Mouse (Mus musculus) v-Abl transformed pro-B cells (cell line): ENCODE results near the gene Gm42372.

Source experiments
- in situ Hi-C, 2 experiments: fragments of 400-800 bp; cut with MboI; formaldehyde crosslinking; loops; one replicate each; pipeline ENCODE4 v1.15.1; 2025; ENCODE audit not compliant: unreplicated experiment in 2 of 2

The Gm42372 gene

DNA sequence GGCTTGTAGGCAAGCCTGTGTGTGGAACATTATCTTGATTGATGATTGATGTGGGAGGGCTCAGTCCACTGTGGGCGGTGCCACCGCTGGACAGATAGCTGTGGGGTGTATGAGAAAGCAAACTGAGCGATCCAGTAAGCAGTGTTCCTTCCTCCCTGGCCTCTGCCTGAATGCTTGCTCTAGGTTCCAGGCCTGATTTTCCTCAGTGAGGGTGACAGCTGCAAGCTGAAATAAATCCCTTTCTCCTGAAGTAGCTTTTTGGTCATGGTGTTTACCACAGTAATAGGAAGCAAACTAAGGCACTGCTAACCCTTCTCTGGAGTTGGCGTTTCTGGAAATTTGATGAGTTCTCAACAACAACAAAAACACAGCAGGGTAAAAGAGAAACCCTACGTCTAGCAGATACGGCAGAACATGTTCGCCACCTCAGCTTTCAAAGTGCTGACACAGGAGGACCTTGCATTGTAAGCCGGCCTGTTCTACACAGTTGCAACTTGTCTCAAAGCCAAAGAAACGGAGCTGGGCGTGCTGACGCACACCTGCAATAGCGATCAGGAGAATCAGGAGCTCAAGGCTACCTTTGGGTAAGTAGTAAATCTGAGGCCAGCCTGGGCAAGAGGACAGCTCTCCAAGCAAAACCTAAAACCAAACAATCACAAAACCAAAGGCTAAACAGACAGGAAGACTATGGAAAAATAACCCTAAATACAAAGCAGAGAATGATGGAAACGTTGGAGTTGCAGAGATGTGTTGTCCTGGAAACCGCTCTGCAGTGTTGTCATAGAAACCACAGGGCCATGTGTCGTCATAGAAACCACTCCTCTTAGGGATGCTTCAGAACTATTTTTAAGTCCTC, 26.2 kb upstream of the Gm42372 start:
- in situ Hi-C loops, result loop anchor here in 1 of 2 experiments (25.0 kb wide), 1 partner anchor 1731 kb away; the partner anchor contains the start of gene Psg20

GRCm38 (mm10) chr7:16959539-16960187, 23.2 kb upstream of the Gm42372 start, which contains the start of gene Pnmal1:
TSS of gene Pnmal1 (plus strand) at chr7:16959679.
- in situ Hi-C loops, result loop anchor here in 1 of 2 experiments (25.0 kb wide), 1 partner anchor 1728 kb away; the partner anchor contains the start of gene Psg20

DNA sequence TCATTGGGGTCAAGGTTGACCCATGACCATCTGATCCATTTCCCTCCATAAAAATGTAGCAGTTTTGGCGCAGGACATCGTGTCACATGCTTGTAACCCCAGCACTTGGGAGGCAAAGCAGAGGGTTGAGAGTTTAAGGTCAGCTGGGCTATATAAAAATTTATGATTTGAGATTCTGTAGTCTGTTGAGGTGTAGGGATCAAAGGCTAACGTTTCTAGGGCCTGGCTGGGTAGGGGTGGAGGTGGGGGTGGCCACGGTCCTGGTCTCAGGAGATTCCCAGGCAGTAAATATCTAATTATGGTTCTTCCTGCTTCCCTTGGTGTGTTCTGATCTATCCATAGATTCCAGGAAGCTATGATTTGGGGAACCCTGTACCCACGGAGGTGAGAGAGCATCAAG, 21.2 kb upstream of the Gm42372 start:
- in situ Hi-C loops, result loop anchor here in 1 of 2 experiments (25.0 kb wide), 1 partner anchor 1726 kb away; the partner anchor contains the start of gene Psg20

- in situ Hi-C loops, result loop anchor here in 1 of 2 experiments (25.0 kb wide), 1 partner anchor 1719 kb away; the partner anchor contains the start of gene Psg20
Measured at GRCm38 (mm10) chr7:16968414-16968813, 14.5 kb upstream of the Gm42372 start.

GRCm38 (mm10) chr7:16971160-16971559, 11.7 kb upstream of the Gm42372 start:
- in situ Hi-C loops, result loop anchor here in 1 of 2 experiments (25.0 kb wide), 1 partner anchor 1716 kb away; the partner anchor contains the start of gene Psg20

GRCm38 (mm10) chr7:16974018-16974417, 8.9 kb upstream of the Gm42372 start:
- in situ Hi-C loops, result loop anchor here in 1 of 2 experiments (25.0 kb wide), 1 partner anchor 1713 kb away; the partner anchor contains the start of gene Psg20

- in situ Hi-C loops, result no loop called here
Measured at GRCm38 (mm10) chr7:16976298-16976697, 6.6 kb upstream of the Gm42372 start.

DNA sequence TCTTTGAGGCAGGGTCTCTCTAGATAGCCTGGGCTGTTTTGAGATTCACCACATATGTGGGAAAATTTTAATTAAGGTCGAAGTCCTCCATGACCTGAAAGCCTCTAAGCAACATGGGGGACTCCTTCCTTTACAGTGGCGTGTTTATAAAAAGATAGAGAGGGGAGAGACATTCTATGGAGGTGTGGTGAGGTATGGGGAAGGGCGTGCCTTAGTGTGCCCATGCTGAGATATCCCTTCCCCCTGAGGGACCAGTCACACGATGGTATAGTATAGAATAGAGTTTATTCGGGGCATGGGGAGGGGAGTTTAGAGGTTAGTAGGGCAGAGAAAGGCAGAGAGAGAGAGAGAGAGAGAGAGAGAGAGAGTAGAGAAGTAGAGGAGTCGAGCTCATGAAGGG, 4.7 kb upstream of the Gm42372 start:
- in situ Hi-C loops, result no loop called here

GRCm38 (mm10) chr7:16978593-16978992, 4.3 kb upstream of the Gm42372 start:
- in situ Hi-C loops, result no loop called here

- in situ Hi-C loops, result no loop called here
Measured at GRCm38 (mm10) chr7:16980348-16980747, 2.5 kb upstream of the Gm42372 start.

- in situ Hi-C loops, result no loop called here
Measured at GRCm38 (mm10) chr7:16987541-16988149, 4.8 kb downstream of the Gm42372 start.

DNA sequence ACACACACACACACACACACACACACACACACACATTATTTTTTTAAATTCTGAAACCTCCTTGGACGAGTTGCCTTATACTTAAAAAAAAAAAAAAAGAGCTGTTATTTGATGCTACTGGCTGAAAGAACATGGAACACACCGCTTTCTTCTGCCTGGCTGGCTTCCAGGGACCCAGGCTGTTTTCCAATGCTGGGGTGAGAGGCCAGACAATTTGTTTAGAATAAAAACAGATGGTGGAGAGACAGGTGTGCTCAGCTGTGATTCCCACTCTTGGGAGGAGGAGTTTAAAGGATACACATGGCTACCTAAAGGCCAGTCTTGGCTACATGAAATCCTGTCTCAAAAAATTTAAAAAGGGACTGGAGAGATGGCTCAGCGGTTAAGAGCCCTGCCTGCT, 5.5 kb downstream of the Gm42372 start:
- in situ Hi-C loops, result no loop called here

DNA sequence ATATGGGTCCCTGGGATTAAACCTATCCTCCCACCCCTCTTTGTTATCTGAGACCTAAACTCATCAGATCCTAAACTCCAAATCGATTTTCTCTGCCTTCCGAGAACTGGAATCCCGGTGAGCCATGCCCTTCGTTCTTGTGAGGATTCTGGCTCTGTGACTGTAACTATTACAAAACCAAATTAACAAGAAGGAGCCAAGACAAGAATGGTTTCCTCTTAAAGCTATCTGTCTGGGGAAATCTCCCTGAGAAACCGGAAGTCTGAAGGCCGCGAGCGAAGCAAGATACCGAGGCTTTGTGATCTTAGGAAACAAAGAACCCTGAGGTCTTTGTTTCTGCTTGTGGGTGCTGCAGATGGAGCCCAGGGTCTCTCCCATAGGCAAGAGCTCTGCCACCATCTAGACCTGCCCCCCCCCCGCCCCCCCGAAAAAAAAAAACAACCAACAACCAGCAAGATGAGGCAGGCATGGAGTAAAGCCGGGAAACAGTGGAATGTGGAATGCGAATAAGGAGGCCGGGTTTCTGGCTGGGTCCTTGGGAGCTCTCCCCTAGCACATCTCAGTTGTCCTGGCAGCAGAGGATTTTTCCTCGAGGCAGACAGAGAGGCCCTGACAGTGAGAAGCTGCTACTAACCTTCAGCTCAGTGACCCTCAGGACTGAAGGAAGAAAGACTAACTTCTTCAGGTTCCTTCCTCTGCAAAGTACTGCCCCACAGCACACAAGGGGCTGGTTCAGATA, 7.3 kb downstream of the Gm42372 start:
- in situ Hi-C loops, result loop anchor here in 1 of 2 experiments (10.0 kb wide), 1 partner anchor 55 kb away; no protein-coding TSS in a partner anchor

- in situ Hi-C loops, result loop anchor here in 1 of 2 experiments (10.0 kb wide), 1 partner anchor 57 kb away; no protein-coding TSS in a partner anchor
Measured at GRCm38 (mm10) chr7:16991681-16992450, 9.0 kb downstream of the Gm42372 start.

DNA sequence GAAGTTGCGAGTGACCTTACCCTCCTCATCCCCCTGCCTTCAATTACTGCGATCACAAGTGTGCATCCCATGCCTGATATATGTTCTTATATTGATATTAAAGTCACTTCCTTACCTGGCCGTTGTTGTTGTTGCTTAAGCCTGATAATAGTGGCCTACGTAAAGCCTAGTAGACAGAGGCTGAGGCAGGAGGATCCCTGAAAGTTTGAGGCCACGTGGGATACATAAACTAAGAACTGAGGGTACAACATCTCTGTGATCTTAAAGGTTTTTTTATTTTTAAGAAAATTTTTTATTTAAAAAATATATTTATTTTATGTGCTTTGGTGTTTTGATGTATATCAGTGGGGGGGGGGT, 9.5 kb downstream of the Gm42372 start, which contains the start of gene Ccdc8:
TSS of gene Ccdc8 (plus strand) at position 258 of the 357 bp plus-strand sequence.
- in situ Hi-C loops, result loop anchor here in 1 of 2 experiments (10.0 kb wide), 1 partner anchor 58 kb away; no protein-coding TSS in a partner anchor

DNA sequence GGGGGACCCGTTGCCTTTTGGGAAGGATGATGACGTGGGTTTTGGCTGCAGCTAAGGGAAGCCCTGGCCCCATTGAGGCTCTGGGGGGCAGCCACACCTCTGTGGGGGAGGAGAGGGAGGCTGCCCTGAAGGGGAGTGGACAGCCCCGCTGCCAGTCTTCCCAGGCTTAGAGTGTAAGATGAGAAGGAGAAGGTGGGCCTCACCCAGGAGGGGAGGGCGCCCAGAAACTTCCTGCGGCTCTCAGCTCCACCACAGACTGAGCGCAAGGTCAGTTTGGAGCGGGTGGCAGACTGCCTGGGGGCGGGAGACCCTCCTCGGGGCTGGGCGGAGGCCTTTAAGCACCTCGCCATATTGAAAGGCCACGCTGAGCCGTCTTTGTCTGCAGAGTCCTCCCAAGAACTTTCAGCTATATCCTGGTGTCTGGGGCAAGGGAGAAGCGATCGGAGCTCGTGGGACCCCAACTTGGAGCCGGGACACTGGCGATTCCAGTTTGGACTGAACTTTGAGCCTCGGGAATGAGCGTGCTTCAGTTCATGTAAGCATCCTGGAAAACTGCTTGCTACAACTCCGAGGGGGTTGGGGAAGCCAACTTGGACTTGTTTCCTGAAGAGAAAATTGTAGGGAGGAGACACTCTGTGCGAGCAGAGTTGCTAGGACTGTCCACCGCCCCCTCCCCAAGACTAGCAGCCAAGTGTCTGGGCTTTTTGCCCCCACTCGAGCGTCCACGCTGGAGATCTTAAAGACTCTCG, 10.9 kb downstream of the Gm42372 start:
- in situ Hi-C loops, result loop anchor here in 1 of 2 experiments (10.0 kb wide), 1 partner anchor 59 kb away; no protein-coding TSS in a partner anchor

GRCm38 (mm10) chr7:16994400-16994799, 11.5 kb downstream of the Gm42372 start:
- in situ Hi-C loops, result loop anchor here in 1 of 2 experiments (10.0 kb wide), 1 partner anchor 60 kb away; no protein-coding TSS in a partner anchor

GRCm38 (mm10) chr7:16995345-16995744, 12.5 kb downstream of the Gm42372 start:
- in situ Hi-C loops, result loop anchor here (5.0 to 10.0 kb wide), 2 partner anchors 43 to 61 kb away; no protein-coding TSS in a partner anchor
